Mouse (Mus musculus) heart, postnatal 10 days (tissue): ENCODE data around the gene Zic2. TPM values are rescaled to one million over a fixed set of nuclear protein-coding genes. Genes with fewer than 3 reads are reported as not detected.
"Not testable (repeated sequence)": the region's sequence is repeated elsewhere in the genome, so short reads cannot be mapped to it uniquely, and the experiment has no call there.

Experiments
- DNase-seq, 2 experiments: peaks; one replicate each; pipeline ENCODE4 v3.0.0; 2021
- intact Hi-C: fragments of 180-260 bp; cut with DNase I; formaldehyde crosslinking; loops from one replicate; pipeline ENCODE4 v1.15.1; 2025
- total RNA-seq, 2 experiments: library from RNA; stranded (reverse); gene quantifications; 2 replicates each; pipeline ENCODE4 v1.2.3; 2021

Zic2 gene
- total RNA-seq, 2 experiments from 2014 or later: not detected

- intact Hi-C loops: no loop called here
- no peak for DNase-seq
Measured at GRCm38 (mm10) chr14:122460226-122460625, 15.0 kb upstream of the Zic2 start.

GRCm38 (mm10) chr14:122461500-122461899 is 13.7 kb upstream of the Zic2 start:
- no peak for DNase-seq
- intact Hi-C loops: no loop called here

- DNase-seq: no peak
- intact Hi-C loops: no loop called here
Measured at GRCm38 (mm10) chr14:122461966-122462365, 13.3 kb upstream of the Zic2 start.

- no peak for DNase-seq
- intact Hi-C loops: no loop called here
Measured at GRCm38 (mm10) chr14:122462689-122463079, 12.6 kb upstream of the Zic2 start.

- DNase-seq: no peak
- intact Hi-C loops: no loop called here
Measured at GRCm38 (mm10) chr14:122463080-122463691, 12.0 kb upstream of the Zic2 start.

- intact Hi-C loops: not testable (repeated sequence)
- peak in 1 of 2 experiments; percentile 46 for DNase-seq
Measured at GRCm38 (mm10) chr14:122463734-122464341, 11.4 kb upstream of the Zic2 start.

GRCm38 (mm10) chr14:122464351-122464762 is 10.9 kb upstream of the Zic2 start:
- peak in 1 of 2 experiments; percentile 11 for DNase-seq
- intact Hi-C loops: no loop called here

GRCm38 (mm10) chr14:122464763-122465741 is 10.2 kb upstream of the Zic2 start, which contains the start of gene Zic5:
TSS of gene Zic5 (minus strand) at chr14:122465677.
- intact Hi-C loops: no loop called here

GRCm38 (mm10) chr14:122465931-122466490 is 9.2 kb upstream of the Zic2 start:
- DNase-seq: no peak
- intact Hi-C loops: no loop called here

More at GRCm38 (mm10) chr14:122464763-122465741, 10.2 kb upstream of the Zic2 start, which contains the start of gene Zic5:
- no peak for DNase-seq

- no peak for DNase-seq
- intact Hi-C loops: no loop called here
Measured at GRCm38 (mm10) chr14:122466756-122467362, 8.4 kb upstream of the Zic2 start.

- intact Hi-C loops: no loop called here
- no peak for DNase-seq
Measured at GRCm38 (mm10) chr14:122467926-122468841, 7.1 kb upstream of the Zic2 start.

- intact Hi-C loops: no loop called here
- DNase-seq: peak in 1 of 2 experiments; percentile 5
Measured at GRCm38 (mm10) chr14:122468971-122469755, 6.1 kb upstream of the Zic2 start.

- intact Hi-C loops: loop anchor here (10.0 kb wide), 1 partner anchor 247 kb away; no protein-coding TSS in a partner anchor
- DNase-seq: no peak
Measured at GRCm38 (mm10) chr14:122471449-122472085, 3.7 kb upstream of the Zic2 start.

- intact Hi-C loops: loop anchor here (10.0 kb wide), 1 partner anchor 247 kb away; no protein-coding TSS in a partner anchor
- peak in 1 of 2 experiments; percentile 15 for DNase-seq
Measured at GRCm38 (mm10) chr14:122472161-122472560, 3.1 kb upstream of the Zic2 start.

GRCm38 (mm10) chr14:122472647-122473046 is 2.6 kb upstream of the Zic2 start:
- intact Hi-C loops: loop anchor here (10.0 kb wide), 1 partner anchor 248 kb away; no protein-coding TSS in a partner anchor
- no peak for DNase-seq

GRCm38 (mm10) chr14:122473211-122473751 is 2.0 kb upstream of the Zic2 start:
- intact Hi-C loops: loop anchor here (10.0 kb wide), 1 partner anchor 248 kb away; no protein-coding TSS in a partner anchor
- DNase-seq: no peak
